Mouse (Mus musculus) liver, embryonic 11.5 days (tissue): ENCODE results near the gene Ldlr. TPM values are rescaled to one million over a fixed set of nuclear protein-coding genes. Genes with fewer than 3 reads are reported as not detected.
"Not testable (repeated sequence)": the region's sequence is repeated elsewhere in the genome, so short reads cannot be mapped to it uniquely, and the experiment has no call there.

ENCODE experiments used
- ATAC-seq: fragments of 200-750 bp; cut with Nextera tagmentation; replicated peaks from 2 replicates; pipeline ENCODE4 v1.8.0; 2017; ENCODE audit warnings: moderate number of reproducible peaks, mild to moderate bottlenecking, moderate TSS enrichment, moderate library complexity; ENCODE audit not compliant: low FRiP score
- DNase-seq: peaks from one replicate; pipeline ENCODE4 v3.0.0-alpha.2; 2017; ENCODE audit warnings: low spot score
- H3K27ac ChIP-seq: fragments of 300-500 bp; sonication (generic); 2 replicates; pipeline ENCODE4 v1.5.1; 2014; ENCODE audit warnings: mild to moderate bottlenecking, low read depth, low read length, control low read depth
- H3K27me3 ChIP-seq: fragments of 300-500 bp; sonication (generic); replicated peaks from 2 replicates; pipeline ENCODE4 v1.6.1; 2014; ENCODE audit warnings: low read length, mixed read lengths; ENCODE audit not compliant: control insufficient read depth, insufficient read depth
- H3K36me3 ChIP-seq: fragments of 300-500 bp; sonication (generic); 2 replicates; pipeline ENCODE4 v1.6.1; 2014; ENCODE audit warnings: mild to moderate bottlenecking, low read length, moderate library complexity, mixed read lengths; ENCODE audit not compliant: control insufficient read depth, insufficient read depth
- H3K4me1 ChIP-seq: fragments of 300-500 bp; sonication (generic); replicated peaks from 2 replicates; pipeline ENCODE4 v1.6.1; 2014; ENCODE audit warnings: low read length, mixed read lengths; ENCODE audit not compliant: control insufficient read depth, insufficient read depth
- H3K4me2 ChIP-seq: fragments of 300-500 bp; sonication (generic); 2 replicates; pipeline ENCODE4 v1.6.1; 2014; ENCODE audit warnings: mild to moderate bottlenecking, control low read depth, moderate library complexity
- H3K4me3 ChIP-seq: fragments of 300-500 bp; sonication (generic); 2 replicates; pipeline ENCODE4 v1.5.1; 2014; ENCODE audit warnings: low read depth, low read length, control low read depth
- H3K9ac ChIP-seq: fragments of 300-500 bp; sonication (generic); 2 replicates; pipeline ENCODE4 v1.6.1; 2014; ENCODE audit warnings: low read depth, low read length, control low read depth
- H3K9me3 ChIP-seq: fragments of 300-500 bp; sonication (generic); 2 replicates; pipeline ENCODE4 v1.6.1; 2016; ENCODE audit warnings: low read length, inconsistent platforms, mixed read lengths; ENCODE audit not compliant: control insufficient read depth
- WGBS: fragments of 180-500 bp; shearing (Covaris S2); extraction: QIAGEN DNeasy Blood & Tissue Kit; methylation state at CpG from one replicate; pipeline ENCODE4 v1.1.7; 2014; 5-methylcytosine and 5-hydroxymethylcytosine counted together
- polyA plus RNA-seq: library from polyadenylated mRNA; unstranded; fragments of >200 nt; fragmentation: Nextera tagmentation; extraction: Ambion mirVana; gene quantifications from 2 replicates; pipeline ENCODE4 v1.2.1, GENCODE M21; 2014

Ldlr gene
- polyA plus RNA-seq, 1 experiment from 2014 or later, result 18.8 TPM

GRCm38 (mm10) chr9:21786906-21787305 is 63.6 kb downstream of the Ldlr start:
- Histone ChIP-seq H3K27ac (no peak overlapping the region), H3K4me3 (no peak overlapping the region), H3K4me2 (no peak overlapping the region), H3K27me3 (no peaks in the 10 kb centered on the region), H3K4me1 (0 out of 2 replicates have a peak, but pooled peaks cover under 1% of the 10 kb centered on the region), H3K9me3 (no peaks in the 10 kb centered on the region), H3K36me3 (peaks cover 11% of the 10 kb centered on the region; the same call in 1 of the 2 replicates), H3K9ac (no peak overlapping the region)
- WGBS, result 9% methylated on average over 6 of the region's 6 CpGs
- DNase-seq, result peak; percentile 54
- ATAC-seq, result no peak; the same call in 1 of the 2 replicates

GRCm38 (mm10) chr9:21787654-21788053 is 64.4 kb downstream of the Ldlr start:
- no peaks in the 10 kb centered on the region for H3K27me3 ChIP-seq
- peaks cover 11% of the 10 kb centered on the region; the same call in 1 of the 2 replicates for H3K36me3 ChIP-seq
- H3K4me3 ChIP-seq, result no peak overlapping the region
- no peak for ATAC-seq
- 83% methylated on average over 5 of the region's 5 CpGs for WGBS
- no peaks in the 10 kb centered on the region for H3K9me3 ChIP-seq
- no peak overlapping the region for H3K27ac ChIP-seq
- no peak overlapping the region for H3K9ac ChIP-seq
- H3K4me1 ChIP-seq, result 0 out of 2 replicates have a peak, but pooled peaks cover 3% of the 10 kb centered on the region
- no peak overlapping the region for H3K4me2 ChIP-seq
- DNase-seq, result no peak

- Histone ChIP-seq H3K27me3 (no peaks in the 10 kb centered on the region), H3K4me1 (0 out of 2 replicates have a peak, but pooled peaks cover 6% of the 10 kb centered on the region), H3K9ac (no peak overlapping the region), H3K27ac (no peak overlapping the region), H3K4me3 (no peak overlapping the region), H3K9me3 (no peaks in the 10 kb centered on the region), H3K4me2 (no peak overlapping the region), H3K36me3 (peaks cover 16% of the 10 kb centered on the region; the same call in 1 of the 2 replicates)
- no peak for DNase-seq
- 83% methylated on average over 9 of the region's 9 CpGs for WGBS
- no peak for ATAC-seq
These were observed 65.0 kb downstream of the Ldlr start for GRCm38 (mm10) chr9:21788234-21788633.

GRCm38 (mm10) chr9:21791861-21792260 is 68.6 kb downstream of the Ldlr start:
- WGBS, result 90% methylated on average over 8 of the region's 8 CpGs
- DNase-seq (no peak), ATAC-seq (no peak)
- Histone ChIP-seq H3K27me3 (no peaks in the 10 kb centered on the region), H3K9me3 (no peaks in the 10 kb centered on the region), H3K4me2 (no peak overlapping the region), H3K27ac (no peak overlapping the region), H3K4me3 (no peak overlapping the region), H3K9ac (no peak overlapping the region), H3K36me3 (peaks cover 29% of the 10 kb centered on the region), H3K4me1 (peaks cover 14% of the 10 kb centered on the region)

- H3K27ac ChIP-seq, result no peak overlapping the region
- H3K9me3 ChIP-seq, result no peaks in the 10 kb centered on the region
- DNase-seq, result no peak
- peaks cover 21% of the 10 kb centered on the region for H3K4me1 ChIP-seq
- no peak overlapping the region for H3K4me2 ChIP-seq
- 53% methylated on average over 8 of the region's 8 CpGs for WGBS
- H3K4me3 ChIP-seq, result no peak overlapping the region
- H3K27me3 ChIP-seq, result no peaks in the 10 kb centered on the region
- H3K9ac ChIP-seq, result no peak overlapping the region
- peaks cover 29% of the 10 kb centered on the region for H3K36me3 ChIP-seq
- no peak for ATAC-seq
These were observed 69.4 kb downstream of the Ldlr start for GRCm38 (mm10) chr9:21792644-21793043.

DNA sequence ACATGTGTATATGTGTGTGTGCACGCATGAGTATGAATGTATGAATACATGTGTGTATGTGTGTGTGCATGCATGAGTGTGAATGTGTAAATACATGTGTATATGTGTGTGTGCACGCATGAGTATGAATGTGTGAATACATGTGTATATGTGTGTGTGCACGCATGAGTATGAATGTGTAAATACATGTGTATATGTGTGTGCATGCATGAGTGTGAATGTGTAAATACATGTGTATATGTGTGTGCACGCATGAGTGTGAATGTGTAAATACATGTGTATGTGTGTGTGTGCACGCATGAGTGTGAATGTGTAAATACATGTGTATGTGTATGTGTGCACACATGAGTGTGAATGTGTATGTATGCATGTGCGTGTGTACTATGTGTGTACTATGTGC is 70.2 kb downstream of the Ldlr start:
- H3K4me3 ChIP-seq, H3K27ac ChIP-seq, H3K9me3 ChIP-seq, ATAC-seq, H3K9ac ChIP-seq, H3K4me2 ChIP-seq, DNase-seq, H3K27me3 ChIP-seq: not testable (repeated sequence)
- Histone ChIP-seq H3K4me1 (peaks cover 21% of the 10 kb centered on the region), H3K36me3 (peaks cover 29% of the 10 kb centered on the region)
- WGBS, result 93% methylated on average over 6 of the region's 6 CpGs

DNA sequence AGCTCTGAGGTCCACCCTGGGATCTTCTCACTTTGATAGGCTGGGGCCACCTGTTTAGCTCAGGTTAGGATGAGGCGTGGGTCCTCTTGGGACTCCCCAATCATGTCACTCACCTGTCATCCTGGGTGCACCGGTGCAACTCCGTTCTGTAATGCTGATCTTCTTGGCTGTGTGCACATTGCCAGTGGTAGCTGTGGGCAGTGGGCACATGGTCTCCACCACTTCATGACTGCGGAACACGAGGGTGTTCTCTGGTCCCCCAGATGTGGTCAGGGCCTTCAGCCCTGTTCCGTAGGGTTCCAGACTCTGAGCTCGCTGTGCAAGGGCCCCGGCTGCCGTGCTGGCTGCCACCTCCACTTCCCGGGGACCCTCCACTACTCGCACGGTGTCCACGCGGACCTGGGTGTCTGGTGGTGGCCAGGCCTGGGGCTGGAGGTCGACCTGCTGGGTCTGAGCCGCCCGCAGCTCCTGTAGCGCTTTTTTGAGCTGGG is 71.1 kb downstream of the Ldlr start:
- ATAC-seq (no peak), DNase-seq (no peak)
- Histone ChIP-seq H3K9ac (no peak overlapping the region), H3K4me1 (peaks cover 26% of the 10 kb centered on the region), H3K27ac (no peak overlapping the region), H3K27me3 (no peaks in the 10 kb centered on the region), H3K36me3 (peaks cover 26% of the 10 kb centered on the region), H3K4me3 (no peak overlapping the region), H3K4me2 (no peak overlapping the region), H3K9me3 (no peaks in the 10 kb centered on the region)
- WGBS, result 95% methylated on average over 18 of the region's 18 CpGs

DNA sequence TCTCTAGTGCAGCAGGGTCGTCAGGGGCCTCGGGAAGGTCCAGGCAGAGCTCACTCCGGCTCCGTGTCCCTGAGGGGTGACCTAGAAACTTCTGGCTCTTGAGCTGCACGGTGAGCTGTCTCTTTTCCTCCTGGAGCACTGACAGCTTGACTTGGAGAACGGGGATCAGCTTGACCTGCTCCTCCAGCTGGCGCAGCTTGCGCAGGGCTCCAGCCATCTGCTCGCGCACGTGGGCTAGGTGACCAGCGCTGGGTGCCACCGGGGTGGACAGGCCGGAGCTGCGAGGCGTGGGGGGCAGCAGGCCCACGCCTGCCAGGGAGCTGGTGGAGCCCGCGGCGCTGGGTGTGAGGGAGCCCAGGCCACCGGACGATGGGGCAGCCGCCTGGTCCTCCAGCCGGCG is 71.6 kb downstream of the Ldlr start:
- H3K9ac ChIP-seq, result no peak overlapping the region
- H3K27ac ChIP-seq, result no peak overlapping the region
- no peaks in the 10 kb centered on the region for H3K9me3 ChIP-seq
- H3K4me2 ChIP-seq, result no peak overlapping the region
- no peaks in the 10 kb centered on the region for H3K27me3 ChIP-seq
- H3K4me3 ChIP-seq, result no peak overlapping the region
- H3K36me3 ChIP-seq, result peaks cover 25% of the 10 kb centered on the region
- ATAC-seq (no peak), DNase-seq (no peak)
- peaks cover 26% of the 10 kb centered on the region for H3K4me1 ChIP-seq
- 91% methylated on average over 25 of the region's 25 CpGs for WGBS

DNA sequence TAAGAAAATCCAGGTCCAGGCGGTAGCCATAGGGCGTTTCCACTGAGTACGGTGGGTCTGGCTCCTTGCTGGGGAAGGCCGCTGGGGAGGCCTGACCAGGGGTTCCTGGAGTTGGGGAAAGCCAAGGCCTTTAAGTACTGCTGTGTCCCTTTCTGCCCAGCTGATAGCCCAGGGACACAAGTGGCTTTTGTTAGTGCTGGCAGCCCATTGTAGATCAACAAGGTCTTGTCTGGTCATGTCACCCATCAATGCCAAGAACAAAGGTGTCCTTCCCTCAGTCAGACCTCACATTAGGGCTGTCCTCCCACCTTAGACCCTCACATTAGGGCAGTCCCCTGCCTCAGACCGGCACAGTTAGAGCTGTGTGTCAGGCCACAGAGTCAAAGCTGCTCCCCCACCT is 72.3 kb downstream of the Ldlr start:
- 86% methylated on average over 5 of the region's 5 CpGs for WGBS
- Histone ChIP-seq H3K36me3 (peaks cover 25% of the 10 kb centered on the region), H3K9me3 (no peaks in the 10 kb centered on the region), H3K27ac (no peak overlapping the region; the same call in 1 of the 2 replicates), H3K27me3 (no peaks in the 10 kb centered on the region), H3K4me3 (no peak overlapping the region), H3K4me1 (peaks cover 26% of the 10 kb centered on the region), H3K9ac (no peak overlapping the region), H3K4me2 (no peak overlapping the region; the same call in 1 of the 2 replicates)
- ATAC-seq (no peak), DNase-seq (no peak)
